Comparison of ENCODE assay signal across 8 mouse cellular contexts in genomic region chr7:24884693-24885291, GRCm38 (mm10). TPM values are rescaled to one million over a fixed set of nuclear protein-coding genes. Genes with fewer than 3 reads are reported as not detected.
DNase-seq lines count a peak whose midpoint lies in the region; ATAC-seq and TF ChIP-seq lines count a peak whose summit lies in the region.

No protein-coding gene starts in this region.

- H3K4me2 ChIP-seq in forebrain, embryonic 13.5 days = peak overlapping the region; percentile 86
- peak overlapping the region; percentile 99 for H3K4me2 ChIP-seq in myocyte (ENCODE audit: low read depth)

- H3K36me3 ChIP-seq in forebrain, embryonic 13.5 days (ENCODE audit: poor library complexity, severe bottlenecking) = peaks cover 42% of the 10 kb centered on the region
- peaks cover 46% of the 10 kb centered on the region for H3K36me3 ChIP-seq in limb, embryonic 10.5 days
- H3K36me3 ChIP-seq in myocyte (ENCODE audit: control insufficient read depth, insufficient read depth) = peaks cover 37% of the 10 kb centered on the region

- peak overlapping the region; percentile 91 for H3K27ac ChIP-seq in forebrain, embryonic 13.5 days
- H3K27ac ChIP-seq in limb, embryonic 10.5 days = peak overlapping the region; percentile 99

- ATAC-seq in CD4-positive, CD25-positive, alpha-beta regulatory T cell, adult 4 months = peak; percentile 29
- ATAC-seq in forebrain, embryonic 13.5 days = no peak; the same call in 1 of the 2 replicates

- H3ac ChIP-seq in myocyte (ENCODE audit: control insufficient read depth, insufficient read length) = peak overlapping the region; percentile 99

- peaks cover 31% of the 10 kb centered on the region for H3K4me1 ChIP-seq in forebrain, embryonic 13.5 days
- peaks cover 31% of the 10 kb centered on the region for H3K4me1 ChIP-seq in limb, embryonic 10.5 days

- H3K9me3 ChIP-seq in forebrain, embryonic 13.5 days (replicated peaks) = no peaks in the 10 kb centered on the region
- H3K9me3 ChIP-seq in limb, embryonic 10.5 days (replicated peaks) = no peaks in the 10 kb centered on the region

- peak; percentile 20 for TF ChIP-seq POLR2A in myocyte (IDR thresholded peaks at IDR 0.05; ENCODE audit: insufficient read length, low read depth)

- H3K27me3 ChIP-seq in forebrain, embryonic 13.5 days = no peaks in the 10 kb centered on the region
- H3K27me3 ChIP-seq in limb, embryonic 10.5 days (ENCODE audit: low read depth, poor library complexity, severe bottlenecking) = no peaks in the 10 kb centered on the region
- H3K27me3 ChIP-seq in myocyte (ENCODE audit: control insufficient read depth, insufficient read depth, insufficient read length) = peaks cover 4% of the 10 kb centered on the region

- WGBS in forebrain, embryonic 13.5 days = under 1% methylated on average over 47 of the region's 47 CpGs
- WGBS in limb, embryonic 10.5 days = under 1% methylated on average over 47 of the region's 47 CpGs

- peak overlapping the region; percentile 100 for H3K9ac ChIP-seq in forebrain, embryonic 13.5 days

- peak; percentile 76 for DNase-seq in cerebellum, adult 9-10 months
- no peak for DNase-seq in cerebellum, postnatal 14 days
- no peak for DNase-seq in limb, embryonic 10.5 days (ENCODE audit: low spot score)
- DNase-seq in left cerebral cortex, postnatal 10 days (ENCODE audit: extremely low spot score in 1 of 2, low spot score in 2 of 2) = no peak
- DNase-seq in yolk sac, embryonic 10.5 days (ENCODE audit: low spot score) = no peak

- peaks cover 33% of the 10 kb centered on the region for H3K79me2 ChIP-seq in myocyte (ENCODE audit: control insufficient read depth, insufficient read depth)

- intact Hi-C loops in left cerebral cortex, postnatal 10 days (cut with DNase I) = no loop called here

- H3K4me3 ChIP-seq in forebrain, embryonic 13.5 days = peak overlapping the region; percentile 91
- H3K4me3 ChIP-seq in limb, embryonic 10.5 days = peak overlapping the region; percentile 99
- H3K4me3 ChIP-seq in myocyte = peak overlapping the region; percentile 88

TF ChIP-seq in myocyte, 11 proteins besides CTCF, POLR2A, EP300 and RAD21:
- TF ChIP-seq TCF3 (IDR thresholded peaks at IDR 0.05; ENCODE audit: insufficient read length, low read depth) (no peak), REST (IDR thresholded peaks at IDR 0.05; ENCODE audit: insufficient read depth, insufficient read length) (no peak), MYOD1 (IDR thresholded peaks at IDR 0.05; ENCODE audit: control insufficient read depth in 1 of 3, insufficient read length in 2 of 3, low read depth in 2 of 3) (no peak), SRF (IDR thresholded peaks at IDR 0.05; ENCODE audit: control insufficient read depth, insufficient read length, low read depth) (no peak), TCF12 (IDR thresholded peaks at IDR 0.05; ENCODE audit: insufficient read depth, poor library complexity, severe bottlenecking) (no peak), CEBPB (IDR thresholded peaks at IDR 0.05; ENCODE audit: insufficient read depth, poor library complexity, severe bottlenecking) (no peak), MYOG (IDR thresholded peaks at IDR 0.05; ENCODE audit: control insufficient read depth in 1 of 3, insufficient read depth in 1 of 3, insufficient read length in 2 of 3, low read depth in 2 of 3) (peak in 1 of 3 experiments; percentile 11), MAX (IDR thresholded peaks at IDR 0.05; ENCODE audit: low read depth) (no peak), USF1 (IDR thresholded peaks at IDR 0.05; ENCODE audit: low read depth) (no peak), POLR2AphosphoS2 (IDR thresholded peaks at IDR 0.05; ENCODE audit: insufficient read length, low read depth) (peak; percentile 47), E2F4 (IDR thresholded peaks at IDR 0.05; ENCODE audit: insufficient read depth) (no peak)

RNA-seq across cellular contexts. Expression of gene Rps19, which starts 0.6 kb away (rescaled TPM):
- polyA plus RNA-seq in CD4-positive, CD25-positive, alpha-beta regulatory T cell, adult 4 months (2017; shearing (Covaris generic)) = over 10,000 TPM; 12,099 to 13,283 TPM
- polyA plus RNA-seq in forebrain, embryonic 13.5 days (2015; fragmentation: Nextera tagmentation; extraction: Ambion mirVana) = 1,732 and 1,934 TPM in 2 replicates
- polyA plus RNA-seq in limb, embryonic 10.5 days (2016; fragmentation: Nextera tagmentation; extraction: Ambion mirVana) = 2,143 and 2,281 TPM in 2 replicates
- polyA plus RNA-seq in myocyte (2012; fragmentation: generic; extraction: Trizol) = 1,912 TPM
- 100 to 1,000 TPM; 577 to 615 TPM for total RNA-seq in left cerebral cortex, postnatal 10 days (2021)

RNA-seq across cellular contexts. Expression of gene Cd79a, which starts 12.4 kb away (rescaled TPM):
- polyA plus RNA-seq in CD4-positive, CD25-positive, alpha-beta regulatory T cell, adult 4 months (2017; shearing (Covaris generic)) = 10 to 100 TPM in 1 of 2 experiments, 1 to 10 TPM in 1; 2.2 to 28.9 TPM
- 0.18 TPM in 1 of 2 replicates, not detected in the other for polyA plus RNA-seq in forebrain, embryonic 13.5 days (2015; fragmentation: Nextera tagmentation; extraction: Ambion mirVana)
- 0.31 and 0.36 TPM in 2 replicates for polyA plus RNA-seq in limb, embryonic 10.5 days (2016; fragmentation: Nextera tagmentation; extraction: Ambion mirVana)
- 0.12 TPM for polyA plus RNA-seq in myocyte (2012; fragmentation: generic; extraction: Trizol)
- under 1 TPM; 0.30 TPM for total RNA-seq in left cerebral cortex, postnatal 10 days (2021)

RNA-seq across cellular contexts. Expression of gene Dmrtc2, which starts 14.9 kb away (rescaled TPM):
- polyA plus RNA-seq in CD4-positive, CD25-positive, alpha-beta regulatory T cell, adult 4 months (2017; shearing (Covaris generic)) = not detected
- 0.10 and 0.13 TPM in 2 replicates for polyA plus RNA-seq in forebrain, embryonic 13.5 days (2015; fragmentation: Nextera tagmentation; extraction: Ambion mirVana)
- not detected in 2 replicates for polyA plus RNA-seq in limb, embryonic 10.5 days (2016; fragmentation: Nextera tagmentation; extraction: Ambion mirVana)
- polyA plus RNA-seq in myocyte (2012; fragmentation: generic; extraction: Trizol) = not detected
- total RNA-seq in left cerebral cortex, postnatal 10 days (2021) = not detected

RNA-seq across cellular contexts. Expression of gene Lypd4, which starts 15.1 kb away (rescaled TPM):
- polyA plus RNA-seq in CD4-positive, CD25-positive, alpha-beta regulatory T cell, adult 4 months (2017; shearing (Covaris generic)) = not detected
- not detected in 2 replicates for polyA plus RNA-seq in forebrain, embryonic 13.5 days (2015; fragmentation: Nextera tagmentation; extraction: Ambion mirVana)
- polyA plus RNA-seq in limb, embryonic 10.5 days (2016; fragmentation: Nextera tagmentation; extraction: Ambion mirVana) = not detected in 2 replicates
- polyA plus RNA-seq in myocyte (2012; fragmentation: generic; extraction: Trizol) = not detected
- total RNA-seq in left cerebral cortex, postnatal 10 days (2021) = not detected

RNA-seq across cellular contexts. Expression of gene Arhgef1, which starts 17.9 kb away (rescaled TPM):
- 100 to 1,000 TPM; 166 to 183 TPM for polyA plus RNA-seq in CD4-positive, CD25-positive, alpha-beta regulatory T cell, adult 4 months (2017; shearing (Covaris generic))
- 54.2 and 54.9 TPM in 2 replicates for polyA plus RNA-seq in forebrain, embryonic 13.5 days (2015; fragmentation: Nextera tagmentation; extraction: Ambion mirVana)
- polyA plus RNA-seq in limb, embryonic 10.5 days (2016; fragmentation: Nextera tagmentation; extraction: Ambion mirVana) = 77.1 and 100 TPM in 2 replicates
- 51.4 TPM for polyA plus RNA-seq in myocyte (2012; fragmentation: generic; extraction: Trizol)
- total RNA-seq in left cerebral cortex, postnatal 10 days (2021) = 10 to 100 TPM; 88.1 to 89.2 TPM
